Mouse (Mus musculus) liver, postnatal 0 days (tissue): ENCODE measurements around the gene Specc1l.

ENCODE experiments used
- CTCF ChIP-seq: sonication (generic); IDR thresholded peaks from 2 replicates; pipeline ENCODE4 v1.5.1; 2016; ENCODE audit warnings: antibody characterized with exemption, low read depth
- EP300 ChIP-seq: IDR thresholded peaks from 2 replicates; pipeline ENCODE4 v1.6.1; 2016; ENCODE audit warnings: antibody characterized with exemption, low read depth, mild to moderate bottlenecking

DNA sequence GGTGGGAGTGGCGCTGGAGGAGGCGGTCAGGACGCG is 104.8 kb downstream of the Specc1l start, which contains the start of gene Adora2a:
- TF ChIP-seq CTCF, result no peak
- TF ChIP-seq EP300, result no peak
